Mouse (Mus musculus) right cerebral cortex, postnatal 25 days (tissue): Measurements from ENCODE around the gene Mpdz.

Experiments used
- DNase-seq: peaks from one replicate; pipeline ENCODE4 v3.0.0; 2022

Gene Mpdz

DNA sequence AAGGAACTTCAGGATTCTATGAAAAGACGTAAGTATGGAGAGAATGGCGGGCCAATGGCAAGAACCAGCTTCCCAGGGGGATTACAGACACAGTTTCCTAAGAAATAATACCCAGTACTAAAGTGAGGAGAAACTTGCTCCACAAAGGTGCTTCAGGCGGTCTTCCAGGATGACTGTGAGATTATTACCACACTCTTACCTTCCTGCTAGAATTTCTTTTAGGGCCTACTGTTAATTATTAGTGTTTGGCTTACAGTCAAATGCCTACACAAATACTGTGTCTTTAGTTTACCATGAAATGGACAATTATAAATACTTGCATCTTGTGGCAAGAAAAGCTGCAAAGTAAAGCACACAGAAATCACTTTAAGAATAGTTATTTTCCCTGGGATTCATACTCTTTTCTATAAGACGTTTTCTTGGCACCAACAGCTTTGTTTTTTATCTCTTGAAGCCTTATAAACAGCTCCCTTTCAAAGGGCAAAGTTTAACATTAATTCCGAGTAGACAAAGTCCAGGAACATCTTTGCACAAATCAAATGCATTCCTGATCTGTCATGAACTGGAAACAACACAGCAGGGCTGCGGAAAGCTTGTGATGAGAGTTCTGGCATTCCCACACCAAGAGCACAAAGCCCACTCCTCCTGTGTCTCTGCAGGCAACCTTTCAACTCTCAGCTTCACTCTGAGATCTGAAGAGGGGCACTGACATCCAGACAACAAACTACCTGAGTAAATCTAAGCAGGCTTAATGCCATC lies 166.5 kb downstream of the Mpdz start:
- DNase-seq = no peak

DNA sequence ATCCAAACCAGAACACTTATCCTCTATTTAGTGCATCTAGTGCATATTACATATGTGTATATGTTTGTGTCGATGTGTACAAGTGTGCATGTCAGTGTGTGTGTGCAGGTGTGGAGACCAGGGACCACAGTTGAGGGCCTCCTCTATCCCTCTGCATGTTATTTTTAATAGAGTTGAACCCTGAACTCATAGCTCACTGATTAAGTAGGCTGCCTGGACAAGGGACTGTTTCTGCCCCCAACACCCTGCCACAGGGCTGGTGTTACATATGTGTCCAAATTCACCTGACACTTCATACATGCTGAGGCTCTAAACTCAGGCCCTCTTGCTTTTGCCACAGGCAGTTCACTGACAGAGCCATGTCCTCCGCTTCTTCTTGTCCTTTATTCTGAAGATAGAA lies 169.5 kb downstream of the Mpdz start:
- DNase-seq = no peak

DNA sequence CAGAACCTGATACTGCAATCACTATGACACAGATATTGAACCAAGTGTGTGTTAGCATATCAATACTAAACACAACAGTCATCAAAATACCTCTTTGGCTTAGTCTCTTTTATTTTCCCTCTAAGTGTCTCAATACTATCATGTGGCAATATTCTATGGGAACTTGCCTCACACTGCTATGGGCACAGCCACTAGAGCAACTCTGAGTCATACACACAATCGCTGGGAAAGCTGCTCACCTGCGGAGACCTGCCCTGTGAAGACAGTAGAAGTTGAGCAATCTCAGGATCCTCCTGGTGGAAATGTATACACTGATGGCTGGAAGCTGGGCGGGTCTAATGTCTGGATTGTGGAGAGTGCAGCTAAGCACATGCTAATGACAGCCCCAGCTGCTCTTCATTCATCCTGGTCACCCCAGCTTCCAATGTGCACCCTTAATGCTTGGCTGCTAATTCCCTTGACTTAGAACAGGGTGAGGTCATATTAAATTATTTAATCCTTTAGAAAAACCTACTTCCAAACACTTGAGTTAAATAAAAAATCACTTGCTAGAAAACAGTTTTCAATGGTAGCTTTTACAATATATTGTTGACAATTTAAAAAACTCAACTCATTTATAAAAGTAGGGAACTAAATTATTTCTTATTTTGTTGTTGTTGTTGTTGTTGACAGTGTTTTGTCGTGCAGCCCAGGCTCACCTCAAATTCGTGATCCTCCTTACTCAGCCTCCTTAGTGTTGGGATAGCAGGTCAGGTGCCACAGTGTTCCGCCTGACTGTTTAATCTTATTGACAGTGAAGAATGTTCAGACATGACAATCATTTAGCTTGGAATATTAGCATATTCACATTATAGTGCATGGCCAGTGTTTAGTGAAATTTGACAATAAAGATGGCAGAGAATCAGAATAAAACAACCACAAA lies 189.5 kb downstream of the Mpdz start:
- no peak for DNase-seq

DNA sequence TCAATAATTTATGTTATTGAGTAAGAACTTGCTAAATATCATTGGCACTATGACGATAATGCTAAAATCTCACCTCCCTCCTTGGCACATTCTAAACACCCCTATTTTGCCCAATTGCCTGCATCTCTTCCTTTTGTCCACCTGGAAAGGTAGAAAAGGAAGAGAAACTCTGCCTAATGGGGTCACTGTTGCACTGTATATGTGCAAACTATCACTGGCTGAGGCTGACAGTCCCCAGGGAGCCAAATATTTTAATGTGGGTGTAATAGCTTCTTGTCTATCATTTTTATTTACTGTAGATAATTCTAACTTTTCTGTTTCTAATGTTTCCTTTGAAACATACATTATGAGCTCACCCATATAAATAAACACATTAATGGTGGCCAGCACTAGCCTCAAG lies 190.3 kb downstream of the Mpdz start:
- DNase-seq = no peak

DNA sequence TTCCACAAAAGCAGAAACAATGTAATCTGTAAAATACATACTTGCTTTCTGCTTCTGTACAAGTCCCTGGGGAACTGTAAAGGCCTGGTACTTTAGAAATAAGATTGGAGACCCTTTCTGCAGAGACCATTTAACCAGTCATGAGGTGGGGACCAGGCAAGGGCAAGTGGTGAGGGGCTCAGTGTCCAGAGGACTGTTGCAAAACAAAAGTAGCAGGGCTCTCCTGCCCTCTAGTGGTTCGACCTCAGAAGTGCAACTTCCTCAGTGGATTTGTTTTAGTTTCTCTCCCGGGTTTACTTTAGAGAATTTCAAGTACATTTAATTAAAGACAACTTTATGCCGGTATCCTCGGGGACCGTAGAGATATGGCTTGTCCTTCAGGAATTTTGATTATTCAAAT lies 190.7 kb downstream of the Mpdz start:
- DNase-seq = peak; percentile 18

DNA sequence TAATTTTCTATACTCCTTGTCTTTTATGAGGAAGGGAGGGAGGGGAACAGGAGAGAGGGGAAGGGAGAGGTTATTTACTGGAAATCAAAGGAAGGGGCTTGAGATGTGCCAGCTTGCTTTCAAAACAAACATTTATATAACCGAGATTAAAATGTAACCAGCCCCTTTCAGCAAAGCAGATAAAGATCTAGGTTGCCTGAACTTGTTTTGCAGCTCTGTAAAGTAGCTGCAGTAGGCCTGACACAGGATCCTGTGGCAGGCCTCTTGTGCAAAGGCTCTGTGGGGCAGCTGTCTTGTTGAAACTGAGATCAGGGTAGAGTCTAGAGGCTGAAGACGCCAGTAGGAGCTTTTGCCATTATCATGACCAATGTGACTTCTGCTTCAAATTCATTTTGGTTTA lies 193.4 kb downstream of the Mpdz start:
- DNase-seq = no peak

DNA sequence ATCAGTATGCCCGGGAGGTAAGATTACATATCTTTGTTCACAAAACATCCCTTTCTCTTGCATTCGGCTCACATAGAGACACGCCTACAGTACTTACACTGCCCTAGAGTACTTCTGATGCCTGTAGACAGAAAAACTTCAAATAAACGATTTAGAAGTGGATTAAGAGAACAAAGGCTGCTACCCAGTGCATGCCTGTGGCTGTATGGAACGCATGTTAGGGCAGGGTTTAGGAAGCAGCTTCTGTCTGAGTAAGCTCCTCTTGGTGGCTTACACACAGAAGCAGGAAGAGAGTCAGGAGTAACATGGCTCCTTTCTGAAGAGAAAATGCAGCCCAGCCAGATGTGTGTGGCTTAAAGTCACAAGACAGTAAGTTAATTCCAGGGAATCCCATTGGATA lies 206.4 kb downstream of the Mpdz start:
- DNase-seq = no peak
